Mouse (Mus musculus) left cerebral cortex, postnatal 10 days (tissue): ENCODE measurements around the gene Gm11020. TPM values are rescaled to one million over a fixed set of nuclear protein-coding genes. Genes with fewer than 3 reads are reported as not detected.

Source experiments
- DNase-seq, 2 experiments: peaks; one replicate each; pipeline ENCODE4 v3.0.0; 2021 to 2022; ENCODE audit warnings: low spot score in 2 of 2, mixed read lengths in 1 of 2; ENCODE audit errors: extremely low spot score in 1 of 2
- intact Hi-C: fragments of 180-260 bp; cut with DNase I; formaldehyde crosslinking; loops from one replicate; pipeline ENCODE4 v1.15.1; 2025
- total RNA-seq, 2 experiments: library from RNA; stranded (reverse); gene quantifications; 2 replicates each; pipeline ENCODE4 v1.2.3; 2021

The Gm11020 gene
- total RNA-seq, 2 experiments from 2014 or later, result not detected

DNA sequence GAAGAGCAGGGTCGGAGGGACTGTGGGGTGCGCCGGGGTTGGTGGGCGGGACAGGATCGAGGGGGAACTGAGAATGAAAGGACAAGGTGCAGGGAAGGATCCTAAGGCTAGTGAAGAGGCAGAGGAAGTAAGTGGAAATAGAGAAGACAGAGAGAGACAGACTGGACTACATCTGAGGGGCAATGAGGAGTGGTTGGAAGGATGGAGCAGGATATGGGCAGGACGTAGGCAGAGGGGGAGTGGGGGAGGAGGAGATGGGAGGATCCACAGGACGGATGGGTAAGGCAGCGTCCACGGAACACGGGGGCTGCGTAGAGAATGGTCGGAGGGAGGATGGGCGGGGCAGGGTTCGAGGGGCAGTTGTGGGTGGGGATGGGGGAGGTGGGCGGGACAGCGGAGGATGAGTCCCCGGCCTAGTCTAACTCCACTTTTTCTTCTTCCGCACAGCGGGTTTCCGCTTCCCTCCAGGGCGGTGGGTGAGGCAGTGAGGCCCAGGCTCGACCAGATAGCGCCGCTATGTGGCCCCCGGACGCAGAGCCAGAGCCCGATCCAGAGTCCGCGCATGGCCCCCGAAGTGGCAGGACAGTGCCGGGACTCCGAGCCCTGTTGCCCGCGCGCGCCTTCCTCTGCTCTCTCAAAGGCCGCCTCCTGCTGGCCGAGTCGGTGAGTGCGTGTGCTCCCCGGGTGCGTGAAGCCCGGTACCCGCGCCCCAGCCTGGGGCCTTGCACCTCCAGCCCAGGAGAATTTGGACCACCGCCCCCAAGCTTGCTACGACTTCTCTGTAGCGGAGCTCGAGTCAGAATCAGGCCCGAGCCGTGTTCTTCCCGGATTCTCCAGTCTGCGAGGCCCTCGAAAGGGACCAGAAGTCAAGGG lies 19.1 kb downstream of the Gm11020 start:
- DNase-seq, result peak; percentile 63 to 90
- intact Hi-C loops, result loop anchor here (5.0 to 10.0 kb wide), 3 partner anchors 88 to 196 kb away; partner anchors contain the start of genes Cklf and Terb1

DNA sequence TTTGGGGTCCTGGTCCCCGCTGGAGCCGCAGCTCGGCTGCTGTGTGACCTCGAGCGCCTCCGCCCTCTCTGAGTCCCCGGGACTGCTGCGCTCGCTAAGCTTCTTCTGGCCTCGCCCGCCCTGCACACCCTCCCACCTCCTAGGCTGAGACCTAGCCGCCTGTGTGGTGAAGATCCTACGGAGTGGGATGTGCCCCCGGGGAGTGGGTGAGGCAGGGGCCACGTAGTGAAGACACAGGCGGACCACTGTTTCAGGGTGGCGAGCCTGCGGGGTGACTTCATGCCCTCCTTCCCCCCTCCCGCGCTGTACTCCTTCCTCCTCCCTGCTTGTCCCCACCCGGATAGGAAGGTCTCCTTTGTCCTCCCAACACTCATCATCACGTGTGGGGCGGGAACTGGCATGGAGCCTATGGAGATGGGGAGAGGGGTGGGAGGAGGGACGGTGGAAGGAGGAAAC lies 19.8 kb downstream of the Gm11020 start:
- intact Hi-C loops, result loop anchor here (5.0 to 10.0 kb wide), 3 partner anchors 89 to 196 kb away; partner anchors contain the start of genes Cklf and Terb1
- peak in 1 of 2 experiments; percentile 88 for DNase-seq

DNA sequence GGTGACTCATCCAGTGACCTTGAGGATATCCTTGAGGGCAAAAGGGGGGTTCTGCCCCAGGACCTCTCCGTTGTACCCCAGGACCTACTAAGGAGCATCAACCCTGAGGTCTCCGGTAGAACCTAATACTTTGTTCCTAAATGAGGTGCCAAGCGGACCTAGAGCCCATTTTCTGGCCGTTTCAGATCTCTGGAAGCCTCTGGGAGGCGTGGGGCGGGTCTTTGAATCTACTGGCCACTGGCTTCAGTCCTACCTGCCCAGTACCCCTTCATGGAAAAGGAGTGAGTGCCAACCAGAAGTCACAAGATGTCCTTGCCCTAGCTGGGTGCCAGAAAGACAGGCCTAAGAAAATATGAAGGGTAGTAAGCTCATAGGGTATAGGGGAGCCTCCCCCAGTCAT lies 20.3 kb downstream of the Gm11020 start:
- intact Hi-C loops, result loop anchor here (2.0 to 10.0 kb wide), 4 partner anchors 89 to 197 kb away; partner anchors contain the start of genes Cklf, Dync1li2 and Terb1
- no peak for DNase-seq

DNA sequence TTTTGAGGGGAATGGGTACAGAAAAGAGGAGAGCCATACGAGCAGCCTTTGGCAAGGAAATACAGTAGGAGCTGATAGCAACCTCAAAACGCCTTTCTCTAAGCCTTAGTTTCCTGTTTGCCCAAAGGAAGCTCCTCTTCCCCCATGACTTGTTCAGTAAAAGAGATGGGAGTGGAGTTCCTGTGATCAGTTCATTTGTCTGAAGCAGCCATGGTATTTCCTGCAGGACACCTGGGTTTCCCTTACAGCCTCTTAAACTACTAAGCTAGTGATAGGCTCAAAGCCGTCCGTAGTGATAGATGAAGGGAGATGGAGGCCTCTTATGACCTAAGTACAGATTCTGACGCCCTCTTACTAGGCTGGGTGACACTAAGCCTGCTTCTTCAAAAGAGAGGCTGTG lies 21.1 kb downstream of the Gm11020 start:
- intact Hi-C loops, result loop anchor here (2.0 to 10.0 kb wide), 4 partner anchors 90 to 198 kb away; partner anchors contain the start of genes Cklf, Dync1li2 and Terb1

DNA sequence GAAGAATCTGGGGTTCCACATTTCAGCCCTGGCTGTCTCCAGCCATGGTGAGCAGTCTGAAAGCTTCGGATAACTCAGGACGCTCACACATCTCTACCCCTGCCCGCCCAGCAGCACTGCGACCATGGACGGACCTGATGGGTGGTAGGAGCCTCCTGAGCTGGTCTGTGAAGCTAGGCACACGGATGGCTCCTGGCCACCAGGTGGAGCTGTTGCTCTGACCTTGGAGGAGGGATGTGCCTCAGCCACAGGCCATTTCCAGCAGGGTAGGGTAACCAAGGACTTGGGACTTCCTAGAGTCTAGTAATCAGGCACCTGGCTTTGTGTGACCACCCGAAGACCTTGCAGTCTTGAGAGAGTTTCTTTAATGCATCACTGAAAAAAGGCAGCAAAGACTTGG lies 22.6 kb downstream of the Gm11020 start:
- peak; percentile 61 to 89 for DNase-seq
- intact Hi-C loops, result loop anchor here (2.0 to 10.0 kb wide), 4 partner anchors 92 to 199 kb away; partner anchors contain the start of genes Cklf, Dync1li2 and Terb1

More for the DNA sequence above, 21.1 kb downstream of the Gm11020 start:
- DNase-seq, result no peak

DNA sequence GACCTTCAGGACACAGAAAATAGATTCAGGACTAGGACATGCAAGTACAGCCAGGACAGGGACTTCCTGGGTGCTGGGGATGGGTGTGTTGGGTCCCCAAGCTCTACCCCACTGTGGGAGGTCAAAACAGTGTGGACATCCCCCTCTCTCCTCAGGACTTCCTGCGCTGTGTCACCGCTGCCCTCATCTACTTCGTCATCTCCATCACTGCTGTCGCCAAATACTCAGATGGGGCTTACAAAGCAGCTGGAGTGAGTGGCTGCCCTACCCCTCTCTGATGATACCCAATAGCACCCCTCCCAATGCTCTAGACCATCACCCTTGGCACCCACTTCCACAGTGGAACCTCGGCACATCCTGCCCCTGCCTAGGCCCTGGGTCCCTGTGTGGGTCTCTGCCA lies 23.3 kb downstream of the Gm11020 start:
- DNase-seq, result no peak
- intact Hi-C loops, result loop anchor here (5.0 to 10.0 kb wide), 4 partner anchors 92 to 223 kb away; partner anchors contain the start of genes Cklf and Terb1

DNA sequence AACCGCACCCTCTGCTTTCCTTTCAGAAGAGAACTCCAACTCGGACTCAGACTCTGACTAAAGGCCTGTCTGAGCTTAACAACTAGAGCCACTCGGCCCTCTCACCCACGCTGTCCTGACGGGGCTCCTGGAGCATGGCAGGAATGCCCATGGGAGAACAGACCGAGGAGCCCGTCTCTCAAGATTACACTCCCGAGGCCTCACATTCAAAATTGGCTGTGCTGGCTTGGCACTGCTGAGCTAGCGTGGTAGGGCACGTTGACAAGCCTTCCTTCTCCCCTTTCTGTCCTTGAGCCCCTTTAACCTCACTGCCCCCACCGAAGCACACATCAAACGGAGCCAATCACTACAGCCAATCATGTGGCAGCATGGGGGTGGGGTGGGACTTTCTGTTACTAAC lies 25.3 kb downstream of the Gm11020 start:
- DNase-seq, result no peak
- intact Hi-C loops, result loop anchor here (5.0 to 10.0 kb wide), 2 partner anchors 202 to 221 kb away; no protein-coding TSS in a partner anchor

DNA sequence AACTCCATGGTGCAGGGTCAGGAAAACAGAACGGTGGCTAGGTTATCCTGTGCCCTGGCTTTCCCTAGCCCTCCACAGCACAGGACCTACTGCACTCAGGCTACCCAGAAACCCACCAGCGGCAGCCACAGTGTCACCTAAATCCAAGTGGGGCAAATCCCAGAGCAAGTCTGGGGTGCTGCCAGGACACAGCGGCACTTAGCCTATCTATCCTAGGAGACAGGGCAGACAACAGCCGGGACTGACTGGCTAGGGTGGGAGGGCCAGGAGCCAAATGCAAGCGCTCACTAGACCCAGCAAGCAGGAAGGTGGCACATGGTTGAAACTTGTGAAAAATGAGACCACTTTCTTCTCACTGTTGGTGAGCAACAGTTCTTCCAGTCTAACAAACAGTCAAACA lies 27.6 kb downstream of the Gm11020 start:
- intact Hi-C loops, result loop anchor here (5.0 to 10.0 kb wide), 2 partner anchors 204 to 218 kb away; no protein-coding TSS in a partner anchor
- no peak for DNase-seq

DNA sequence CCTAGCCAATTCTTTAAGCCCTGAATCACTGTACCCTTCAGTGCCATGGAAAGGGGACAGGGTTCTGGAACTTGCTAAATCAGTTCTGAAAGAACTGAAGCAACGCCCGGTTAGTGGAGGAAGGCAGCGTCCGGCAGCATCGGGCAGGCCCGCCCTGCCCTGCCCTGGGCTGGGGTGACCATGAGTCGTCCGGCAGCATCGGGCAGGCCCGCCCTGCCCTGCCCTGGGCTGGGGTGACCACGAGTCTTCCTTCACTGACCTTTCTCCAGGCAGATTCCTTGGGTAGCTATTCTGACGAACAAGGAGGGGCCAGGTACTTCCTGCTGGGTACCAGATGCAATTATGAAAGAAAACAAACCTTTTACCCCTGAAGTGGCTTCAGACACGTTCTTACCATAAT lies 28.7 kb downstream of the Gm11020 start:
- intact Hi-C loops, result no loop called here

DNA sequence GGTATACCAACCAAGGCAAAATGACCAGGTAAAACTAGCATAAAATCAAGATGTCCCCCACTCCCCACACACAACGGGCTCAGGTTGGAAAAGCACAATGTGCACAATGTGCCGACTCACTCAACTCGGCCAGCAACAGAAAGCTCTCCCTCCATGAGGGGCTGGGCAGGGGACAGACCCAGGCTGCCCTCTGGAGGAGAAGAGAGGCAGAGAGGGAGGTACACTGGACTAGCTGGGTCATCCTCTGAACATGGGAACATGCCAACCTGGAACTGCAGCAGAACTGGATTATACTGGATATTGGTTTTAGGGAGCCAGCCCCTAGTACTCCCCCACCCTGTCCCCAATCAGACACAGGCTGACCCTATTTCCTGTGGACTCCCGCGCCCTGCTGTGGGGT lies 31.8 kb downstream of the Gm11020 start:
- intact Hi-C loops, result no loop called here

More for the DNA sequence above, 28.7 kb downstream of the Gm11020 start:
- no peak for DNase-seq

DNA sequence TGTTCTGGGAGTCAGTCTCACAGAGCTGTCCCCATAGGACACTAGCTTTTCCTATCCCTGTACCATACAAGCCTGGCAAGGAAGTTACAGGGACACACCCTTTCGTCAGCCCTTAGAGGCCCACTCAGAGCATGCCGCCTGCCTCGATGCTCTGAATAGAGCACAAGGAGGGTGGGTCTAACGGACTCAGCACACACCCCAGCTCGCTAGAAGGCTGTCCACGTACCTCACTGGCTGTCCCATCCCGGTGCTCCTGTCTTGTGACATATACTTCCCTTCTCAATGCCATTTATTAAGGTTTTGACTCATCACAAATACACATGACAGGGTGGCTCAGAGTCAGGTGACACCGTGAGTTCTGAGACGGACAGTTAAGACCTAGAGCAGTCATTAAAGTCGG lies 33.1 kb downstream of the Gm11020 start:
- intact Hi-C loops, result no loop called here
- DNase-seq, result no peak

More for the DNA sequence above, 31.8 kb downstream of the Gm11020 start:
- no peak for DNase-seq

DNA sequence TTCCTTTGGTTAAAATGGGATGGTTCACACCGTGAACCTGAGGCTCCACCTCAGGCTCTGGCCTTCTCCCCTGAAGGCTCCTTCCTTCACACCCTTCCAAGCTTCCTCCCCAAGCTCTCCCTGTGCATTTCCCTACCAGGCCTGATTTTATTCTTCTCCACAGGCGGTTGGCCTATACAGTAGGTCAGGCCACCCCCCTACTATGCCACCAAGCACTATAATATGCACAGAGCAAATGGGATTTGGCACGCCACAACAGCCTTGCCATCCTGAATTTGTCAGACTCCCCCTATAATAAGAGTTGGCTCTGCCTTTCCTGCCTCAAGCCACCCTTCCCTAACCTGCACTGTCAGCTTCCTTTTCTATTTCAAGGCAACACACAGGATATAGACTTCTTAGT lies 37.3 kb downstream of the Gm11020 start:
- DNase-seq, result no peak
- intact Hi-C loops, result no loop called here

DNA sequence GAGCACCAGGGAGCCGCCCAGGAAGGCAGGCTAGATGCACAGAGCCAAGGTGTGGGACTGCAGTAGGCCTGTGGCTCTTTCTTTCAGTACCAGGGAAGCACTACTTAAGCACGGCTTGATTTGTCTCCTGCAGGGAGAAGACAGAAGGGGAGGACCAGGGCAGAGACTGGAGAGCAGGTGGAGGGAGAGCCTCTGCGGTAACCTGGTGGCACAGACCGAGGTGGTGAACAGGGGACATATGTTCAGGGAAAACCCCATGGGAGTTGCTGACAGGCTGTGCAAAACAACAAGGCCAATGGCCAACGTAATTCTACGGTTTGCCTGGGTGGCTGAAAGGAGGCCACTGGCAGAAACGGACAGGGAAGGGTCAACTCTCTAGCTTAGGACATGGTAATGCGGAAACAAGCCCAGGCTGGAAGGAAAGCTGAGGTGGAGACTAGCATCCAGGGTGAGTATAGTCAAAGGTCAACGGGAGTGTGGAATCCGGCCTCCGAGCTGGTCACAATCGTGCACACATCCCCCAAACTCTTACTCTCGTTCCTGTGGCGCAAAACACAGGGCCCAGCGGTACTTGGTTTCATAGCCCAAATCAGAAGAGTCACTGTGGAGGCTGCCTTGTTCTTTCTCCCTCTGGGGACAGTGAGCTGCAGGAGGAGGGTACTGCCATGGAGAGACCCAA lies 38.5 kb downstream of the Gm11020 start:
- no peak for DNase-seq
- intact Hi-C loops, result no loop called here

DNA sequence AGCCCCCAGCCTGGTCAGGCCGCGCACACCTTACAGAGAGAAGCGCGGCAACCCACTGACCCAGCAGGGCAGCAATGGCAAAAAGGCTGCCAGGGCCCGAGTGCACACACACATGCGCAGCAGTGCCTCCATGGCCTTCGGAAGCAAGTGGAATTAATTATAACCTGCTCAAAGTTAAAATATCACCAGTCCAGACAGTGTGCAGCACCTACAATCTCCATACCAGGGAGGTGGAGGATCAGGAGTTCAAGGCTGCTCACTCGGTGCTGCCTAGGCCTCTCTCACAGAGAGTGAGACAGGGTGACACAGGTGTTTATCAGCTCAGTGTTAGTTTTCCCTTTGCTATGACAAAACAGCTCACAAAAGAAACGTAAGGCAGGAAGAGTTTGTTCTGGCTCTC lies 44.3 kb downstream of the Gm11020 start:
- intact Hi-C loops, result no loop called here
- DNase-seq, result no peak

DNA sequence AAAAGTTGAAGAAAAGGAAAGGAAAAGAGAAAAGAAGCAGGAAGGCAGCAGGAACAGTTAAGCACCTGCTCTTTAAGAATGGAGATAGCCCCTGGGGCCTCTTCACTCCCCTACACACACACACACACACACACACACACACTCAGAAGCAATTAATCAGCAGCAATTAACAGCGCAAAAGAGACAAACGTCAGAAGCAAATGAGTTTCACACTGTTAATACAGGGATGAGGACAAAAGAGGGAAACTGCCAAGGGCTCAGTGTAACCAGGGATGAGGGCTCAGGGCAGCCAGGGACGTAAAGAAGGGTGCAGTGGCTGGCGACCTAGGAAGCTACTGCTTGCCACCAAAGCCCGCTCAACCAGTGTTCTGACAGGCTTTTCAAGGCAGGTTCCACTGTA lies 46.0 kb downstream of the Gm11020 start:
- intact Hi-C loops, result no loop called here
- DNase-seq, result no peak

DNA sequence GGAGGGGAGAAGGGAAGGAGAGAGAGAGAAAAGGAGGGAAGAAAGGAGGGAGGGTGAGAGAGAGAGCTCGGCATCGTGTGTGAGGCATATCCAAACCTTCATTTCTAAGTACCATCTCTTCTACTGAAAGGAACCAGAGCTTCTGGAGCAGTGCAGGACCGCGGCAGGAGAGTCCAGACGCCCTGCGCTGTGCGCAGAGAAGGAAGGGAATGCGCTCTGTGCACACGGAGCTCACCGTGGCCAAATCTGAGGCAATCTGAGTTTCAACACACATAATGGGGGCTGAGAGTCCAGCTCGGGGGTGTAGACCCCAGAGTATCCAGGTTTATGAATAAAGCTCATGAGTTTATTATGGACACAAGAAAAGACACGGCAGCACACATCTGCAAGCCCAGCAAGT lies 48.2 kb downstream of the Gm11020 start:
- no peak for DNase-seq
- intact Hi-C loops, result no loop called here

DNA sequence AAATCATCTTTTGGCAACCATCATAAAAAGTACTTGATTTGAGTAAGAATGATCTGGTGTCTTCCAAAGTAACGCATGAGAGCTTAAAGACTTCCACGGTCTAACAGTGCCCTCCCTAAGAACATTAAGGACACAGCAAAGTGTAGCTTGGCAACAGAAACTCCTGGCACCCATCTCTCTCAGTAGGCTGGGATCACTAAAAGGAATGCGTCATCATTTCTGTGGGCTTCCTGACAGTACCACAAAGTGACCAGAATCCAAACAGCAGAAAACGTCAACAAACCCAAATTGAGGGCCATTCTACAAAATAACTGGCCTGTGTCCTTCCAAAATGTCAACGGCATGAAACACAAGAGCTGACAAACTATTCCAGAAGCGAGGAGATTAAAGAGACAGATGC lies 48.7 kb downstream of the Gm11020 start:
- intact Hi-C loops, result no loop called here
- DNase-seq, result no peak

DNA sequence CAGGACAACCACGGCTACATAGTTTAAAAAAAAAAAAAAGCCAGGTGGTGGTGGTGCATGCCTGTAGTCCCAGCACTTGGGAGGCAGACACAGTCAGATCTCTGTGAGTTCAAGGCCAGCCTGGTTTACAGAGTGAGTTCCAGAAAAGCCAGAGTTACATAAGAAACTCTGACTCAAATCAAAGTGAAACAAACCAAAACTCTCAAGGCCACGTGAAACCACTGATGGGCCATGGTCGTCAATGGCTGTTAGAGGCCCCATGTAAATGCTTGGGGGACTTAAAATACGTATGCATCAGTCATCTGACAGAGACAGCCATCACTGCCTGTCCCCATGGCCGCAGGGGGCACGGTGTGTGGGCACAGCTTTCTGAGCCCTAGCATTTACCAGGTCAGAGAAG lies 49.8 kb downstream of the Gm11020 start:
- intact Hi-C loops, result no loop called here
- no peak for DNase-seq
